9 mouse cellular contexts compared by ENCODE assay signal in the genomic region with DNA sequence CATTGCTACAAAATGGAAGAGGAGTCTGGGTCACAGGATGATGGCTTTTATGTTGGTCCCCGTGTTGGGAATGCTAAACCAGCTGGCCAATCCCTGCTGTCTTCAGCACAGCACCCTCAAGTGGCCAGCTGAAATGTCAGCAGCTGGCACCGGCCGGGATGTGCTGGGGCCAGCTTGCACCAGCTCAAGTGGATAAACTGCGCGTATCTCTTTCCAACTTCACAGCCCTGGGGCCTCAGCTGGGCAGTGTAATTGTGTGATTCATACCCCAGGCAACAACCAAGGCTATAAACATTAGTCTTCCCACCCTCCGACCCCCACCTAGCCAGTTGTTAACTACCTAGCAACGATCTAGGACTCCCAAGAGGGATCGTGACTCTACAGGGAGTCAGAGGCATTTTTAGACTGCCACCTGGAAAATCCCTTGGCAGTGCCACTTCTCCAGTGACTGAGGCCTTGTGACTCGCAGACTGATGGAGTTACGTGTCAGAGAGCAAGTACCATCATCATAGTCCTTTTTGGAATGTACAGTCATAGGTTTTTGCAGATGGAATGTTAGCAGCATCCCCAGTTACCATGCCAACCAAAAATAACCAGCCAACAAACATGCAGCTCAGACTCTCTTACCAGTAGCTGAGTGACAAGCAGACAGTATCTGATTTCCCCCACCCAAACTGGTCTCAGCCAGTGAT. TPM values are rescaled to one million over a fixed set of nuclear protein-coding genes. Genes with fewer than 3 reads are reported as not detected.
DNase-seq lines count a peak whose midpoint lies in the region; ATAC-seq lines count a peak whose summit lies in the region.
"Had no signal": no experiment of that assay in that cellular context is flagged by ENCODE, and none has a peak within 500 bp of the region (broad histone marks: within the 10 kb centered on the region; RNA-seq: fewer than 3 reads in every experiment).

No protein-coding gene starts in this region.

- no peaks in the 10 kb centered on the region for H3K36me3 ChIP-seq in midbrain, embryonic 15.5 days (replicated peaks)

- intact Hi-C loops in gastrocnemius, postnatal 14 days (cut with DNase I; ENCODE audit: low total_unique reads), result loop anchor here (10.0 kb wide), 1 partner anchor 163 kb away; no protein-coding TSS in a partner anchor

- WGBS in midbrain, embryonic 15.5 days, result 50% methylated on average over 10 of the region's 10 CpGs

- DNase-seq in heart, postnatal 4 days, result peak; percentile 39
- DNase-seq in heart, adult 18-20 months, result no peak
- DNase-seq in NIH3T3 (ENCODE audit: low read depth), result peak; percentile 83
- peak; percentile 41 for DNase-seq in gastrocnemius, postnatal 14 days
- no peak for DNase-seq in spleen, postnatal 36 days (ENCODE audit: low spot score in 2 of 2)
- no peak for DNase-seq in kidney, postnatal 25 days

- H3K4me3 ChIP-seq in midbrain, embryonic 15.5 days, result no peak overlapping the region

- no peak overlapping the region for H3K9ac ChIP-seq in midbrain, embryonic 15.5 days

- no peak overlapping the region for H3K4me2 ChIP-seq in midbrain, embryonic 15.5 days

- no peaks in the 10 kb centered on the region for H3K9me3 ChIP-seq in midbrain, embryonic 15.5 days

- H3K27ac ChIP-seq in midbrain, embryonic 15.5 days, result no peak overlapping the region

- 0 out of 2 replicates have a peak, but pooled peaks have one; percentile 11 for ATAC-seq in midbrain, embryonic 15.5 days (replicated peaks)
- no peak for ATAC-seq in granulocyte monocyte progenitor cell, adult 5-6 weeks (replicated peaks; ENCODE audit: poor library complexity, severe bottlenecking)

- no peaks in the 10 kb centered on the region for H3K27me3 ChIP-seq in midbrain, embryonic 15.5 days (replicated peaks)

- H3K4me1 ChIP-seq in midbrain, embryonic 15.5 days, result peaks cover 8% of the 10 kb centered on the region

RNA-seq across cellular contexts. Expression of a gene that starts 11.2 kb away (rescaled TPM):
- total RNA-seq in heart, postnatal 4 days (2021), result 1 to 10 TPM; 2.6 to 4.2 TPM
- under 1 TPM; 0.62 to 0.82 TPM for total RNA-seq in heart, adult 18-20 months (2021)
- 1 to 10 TPM; 5.6 to 7.3 TPM for total RNA-seq in gastrocnemius, postnatal 14 days (2021)
- polyA plus RNA-seq in midbrain, embryonic 15.5 days (2015; fragmentation: Nextera tagmentation; extraction: Ambion mirVana), result 3.7 and 4.0 TPM in 2 replicates
- 1.3 and 3.3 TPM in 2 replicates for total RNA-seq in granulocyte monocyte progenitor cell, adult 5-6 weeks (2014; fragmentation: Nextera tagmentation)
- total RNA-seq in granulocyte monocyte progenitor cell, adult 5-6 weeks (2017), result 1.3 and 2.1 TPM in 2 replicates

RNA-seq across cellular contexts. Expression of a gene that starts 13.8 kb away (rescaled TPM):
- 10 to 100 TPM; 44.5 to 45.9 TPM for total RNA-seq in heart, postnatal 4 days (2021)
- total RNA-seq in heart, adult 18-20 months (2021), result 10 to 100 TPM; 59.4 to 60.4 TPM
- total RNA-seq in gastrocnemius, postnatal 14 days (2021), result 10 to 100 TPM; 43.7 to 48.0 TPM
- polyA plus RNA-seq in midbrain, embryonic 15.5 days (2015; fragmentation: Nextera tagmentation; extraction: Ambion mirVana), result 96.7 and 106 TPM in 2 replicates
- 125 and 177 TPM in 2 replicates for total RNA-seq in granulocyte monocyte progenitor cell, adult 5-6 weeks (2014; fragmentation: Nextera tagmentation)
- 33.2 and 41.8 TPM in 2 replicates for total RNA-seq in granulocyte monocyte progenitor cell, adult 5-6 weeks (2017)

RNA-seq across cellular contexts. Expression of a gene that starts 14.0 kb away (rescaled TPM):
- 10 to 100 TPM; 19.3 to 19.9 TPM for total RNA-seq in heart, postnatal 4 days (2021)
- 10 to 100 TPM; 14.7 to 15.5 TPM for total RNA-seq in heart, adult 18-20 months (2021)
- 10 to 100 TPM; 19.0 TPM for total RNA-seq in gastrocnemius, postnatal 14 days (2021)
- polyA plus RNA-seq in midbrain, embryonic 15.5 days (2015; fragmentation: Nextera tagmentation; extraction: Ambion mirVana), result 18.3 and 18.7 TPM in 2 replicates
- total RNA-seq in granulocyte monocyte progenitor cell, adult 5-6 weeks (2014; fragmentation: Nextera tagmentation), result 19.6 and 21.6 TPM in 2 replicates
- 10.4 and 12.4 TPM in 2 replicates for total RNA-seq in granulocyte monocyte progenitor cell, adult 5-6 weeks (2017)

RNA-seq across cellular contexts. Expression of a gene that starts 28.2 kb away (rescaled TPM):
- total RNA-seq in heart, postnatal 4 days (2021), result not detected
- total RNA-seq in heart, adult 18-20 months (2021), result not detected
- not detected for total RNA-seq in gastrocnemius, postnatal 14 days (2021)
- polyA plus RNA-seq in midbrain, embryonic 15.5 days (2015; fragmentation: Nextera tagmentation; extraction: Ambion mirVana), result 0.36 and 0.50 TPM in 2 replicates
- not detected in 2 replicates for total RNA-seq in granulocyte monocyte progenitor cell, adult 5-6 weeks (2014; fragmentation: Nextera tagmentation)
- total RNA-seq in granulocyte monocyte progenitor cell, adult 5-6 weeks (2017), result not detected in 2 replicates
- total RNA-seq: heart, postnatal 14 days had no signal

RNA-seq across cellular contexts. Expression of a gene that starts 35.1 kb away (rescaled TPM):
- total RNA-seq in heart, postnatal 4 days (2021), result 1 to 10 TPM; 2.2 TPM
- total RNA-seq in heart, adult 18-20 months (2021), result under 1 TPM; 0.12 to 0.23 TPM
- 1 to 10 TPM in 1 of 2 experiments, under 1 TPM in 1; 0.82 to 1.4 TPM for total RNA-seq in gastrocnemius, postnatal 14 days (2021)
- polyA plus RNA-seq in midbrain, embryonic 15.5 days (2015; fragmentation: Nextera tagmentation; extraction: Ambion mirVana), result 10.2 and 12.1 TPM in 2 replicates
- 4.3 TPM in 1 of 2 replicates, not detected in the other for total RNA-seq in granulocyte monocyte progenitor cell, adult 5-6 weeks (2014; fragmentation: Nextera tagmentation)
- total RNA-seq in granulocyte monocyte progenitor cell, adult 5-6 weeks (2017), result 0.17 TPM in 1 of 2 replicates, not detected in the other

Comparison
In these comparisons a context has a peak if more than half of its experiments do, and no peak if none do; other contexts are left out.
1. DNase-seq: peak in heart, postnatal 4 days (single experiment), NIH3T3 (single experiment) and gastrocnemius, postnatal 14 days (single experiment); none in heart, adult 18-20 months (0 of 2), spleen, postnatal 36 days (0 of 2) and kidney, postnatal 25 days (0 of 2).